Mouse (Mus musculus) neural tube, embryonic 10.5 days (tissue): Measurements from ENCODE around the gene Vstm5.

Experiments used
- DNase-seq: peaks from one replicate; pipeline ENCODE4 v3.0.0-alpha.2; 2017; ENCODE audit warnings: low spot score; ENCODE audit errors: extremely low spot score

The Vstm5 gene

GRCm38 (mm10) chr9:15308254-15308653, 69.4 kb downstream of the Vstm5 start:
- no peak for DNase-seq
